Mouse (Mus musculus) cerebellum, postnatal 36 days (tissue): ENCODE data around the gene Rapgef2.
"Not testable (repeated sequence)": the region's sequence is repeated elsewhere in the genome, so short reads cannot be mapped to it uniquely, and the experiment has no call there.

Source experiments
- DNase-seq, 2 experiments: peaks; one replicate each; pipeline ENCODE4 v3.0.0; 2021 to 2022; ENCODE audit warnings: mixed read lengths in 2 of 2

Rapgef2 gene

DNA sequence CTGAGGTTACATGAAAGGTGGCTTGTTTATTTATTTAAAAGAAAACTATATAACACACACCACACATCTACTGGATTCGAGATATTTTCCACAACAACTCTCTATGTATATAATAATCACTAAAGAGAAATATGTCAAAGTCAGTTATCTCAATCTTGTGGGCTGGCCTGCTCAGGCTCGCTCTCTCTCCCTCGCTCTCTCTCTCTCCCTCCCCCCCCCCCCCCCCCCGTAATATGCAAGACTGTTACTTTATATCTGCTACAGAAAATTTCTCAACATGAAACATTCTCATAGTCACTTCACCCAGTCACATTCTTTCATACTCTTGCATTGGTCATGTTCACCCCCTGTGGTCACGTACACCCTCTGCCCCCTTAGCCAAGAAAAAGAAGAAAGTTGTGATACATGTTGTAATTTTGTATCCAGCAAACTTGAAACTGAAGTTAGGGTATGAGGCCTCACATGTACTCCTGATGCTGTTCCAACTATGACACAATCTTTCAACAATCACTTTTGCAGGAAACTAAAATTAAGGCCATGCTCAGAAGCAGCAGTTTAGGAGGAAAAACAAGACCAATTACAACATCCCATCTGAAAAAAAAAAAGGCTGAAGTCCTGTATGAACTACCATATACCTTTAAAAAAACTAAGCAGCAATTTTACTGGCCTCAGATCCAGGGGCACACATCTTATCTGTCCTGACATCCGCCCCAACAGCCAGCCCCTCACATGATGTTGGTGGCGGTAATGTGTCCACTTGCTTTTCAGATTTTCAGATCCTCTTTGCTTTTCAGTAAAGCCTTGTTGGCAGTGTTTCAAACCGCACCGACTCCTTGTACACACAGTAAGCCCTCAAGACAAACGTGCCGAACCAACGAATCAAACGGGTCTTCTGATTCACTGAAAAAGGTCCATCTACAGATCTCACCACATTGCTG lies 52.6 kb downstream of the Rapgef2 start:
- no peak for DNase-seq

DNA sequence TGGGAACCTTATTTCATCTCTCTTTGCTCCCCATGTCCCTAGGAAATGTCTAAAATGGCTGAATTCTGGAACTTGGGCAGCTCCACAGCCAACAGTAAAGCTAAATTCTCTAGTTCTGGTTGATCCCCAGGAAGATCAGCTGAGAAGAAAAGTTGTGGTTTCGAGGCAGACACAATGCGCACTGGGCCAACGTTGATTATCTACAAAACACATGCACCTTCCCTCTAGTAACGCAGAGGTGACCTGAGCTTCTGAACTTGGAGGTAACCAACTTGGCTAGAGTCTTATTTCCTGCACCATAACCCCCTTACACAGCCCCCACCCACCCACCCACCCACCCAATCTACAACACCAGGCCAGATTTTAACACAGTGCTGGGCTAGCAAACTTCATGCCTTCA lies 55.6 kb downstream of the Rapgef2 start:
- no peak for DNase-seq

DNA sequence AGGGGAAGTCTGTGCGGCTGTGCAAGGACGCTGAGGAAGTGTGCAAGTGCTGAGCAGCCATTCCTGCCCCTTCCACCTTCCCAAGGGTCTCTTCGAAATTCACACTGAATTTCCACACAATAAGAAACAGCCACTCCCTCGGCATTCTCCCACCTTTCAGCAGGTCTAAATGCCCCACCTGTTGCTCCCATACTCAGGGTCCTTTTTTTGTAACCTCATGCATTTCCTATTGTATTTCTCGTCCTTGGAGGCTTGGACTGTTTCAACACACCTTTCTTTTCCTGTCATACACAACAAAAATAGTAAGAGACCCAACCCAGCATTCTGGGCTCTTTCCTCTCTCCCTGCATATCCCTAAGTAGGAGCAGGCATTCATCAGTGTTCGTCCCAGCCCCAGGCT lies 56.8 kb downstream of the Rapgef2 start:
- no peak for DNase-seq

DNA sequence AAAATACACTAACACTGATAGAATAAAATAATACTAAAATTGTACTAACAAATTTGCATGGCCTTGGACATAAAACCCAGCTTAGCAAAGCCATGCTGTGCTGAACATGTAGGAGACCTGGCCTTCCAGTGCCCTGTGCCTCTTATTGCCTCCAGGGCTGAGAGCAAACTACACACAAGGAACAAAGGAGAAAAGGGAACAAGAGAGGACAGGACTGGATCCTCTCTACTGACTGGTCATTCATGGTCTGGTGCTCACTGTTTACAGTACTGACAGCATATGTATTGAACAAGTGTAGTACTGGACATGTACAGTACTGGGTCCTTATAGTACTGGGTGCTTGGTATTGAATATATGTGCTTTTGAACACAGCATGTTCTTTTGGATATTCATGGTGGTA lies 58.0 kb downstream of the Rapgef2 start:
- no peak for DNase-seq

DNA sequence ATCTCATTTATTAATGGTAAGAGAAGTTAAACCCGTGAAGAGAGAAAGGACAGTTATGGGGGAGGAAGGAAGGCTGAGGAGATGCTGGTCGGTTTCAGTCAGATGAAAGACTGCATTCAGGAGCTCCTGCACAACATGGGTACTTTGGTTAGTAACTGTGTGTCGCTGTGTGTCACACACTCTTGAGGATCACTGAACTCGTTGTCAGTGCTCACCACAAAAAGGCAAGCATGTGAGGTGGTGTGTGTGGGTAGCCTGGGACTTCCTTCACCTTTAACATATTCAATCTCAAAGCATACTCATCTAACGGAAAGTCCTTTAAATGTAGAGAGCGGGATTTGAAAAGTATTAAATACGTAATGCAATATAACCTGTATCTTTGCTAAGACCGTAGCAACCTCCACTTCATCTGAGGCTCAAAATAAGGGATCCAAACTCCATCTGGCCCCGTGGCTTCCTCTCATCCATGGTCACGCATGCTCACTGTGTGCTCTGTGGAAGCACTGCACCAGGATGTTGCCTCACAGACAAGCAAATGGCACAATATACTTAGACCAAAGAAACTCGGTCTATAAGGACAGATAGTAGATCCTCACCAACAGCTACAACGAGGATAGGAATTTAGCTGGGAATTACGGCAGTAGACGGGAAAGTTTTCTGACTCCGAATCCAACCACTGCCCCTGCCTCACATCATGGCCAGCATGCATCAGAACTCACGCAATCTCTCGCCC lies 58.8 kb downstream of the Rapgef2 start:
- DNase-seq: no peak

DNA sequence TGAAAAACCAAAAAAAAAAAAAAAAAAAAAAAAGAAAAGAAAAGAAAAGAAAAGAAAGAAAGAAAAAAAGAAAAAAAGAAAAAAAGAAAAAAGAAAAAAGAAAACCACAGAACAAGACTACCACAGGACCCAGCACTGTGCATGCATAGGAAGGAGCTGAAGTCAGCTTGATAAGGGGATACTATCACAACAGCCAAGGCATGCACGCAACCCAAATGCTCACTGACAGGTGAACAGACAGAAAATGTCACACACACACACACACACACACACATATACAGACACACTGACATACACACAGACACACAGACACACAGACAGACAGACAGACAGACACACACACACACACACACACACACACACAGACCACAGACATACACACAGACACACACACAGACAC lies 59.5 kb downstream of the Rapgef2 start:
- DNase-seq: not testable (repeated sequence)

DNA sequence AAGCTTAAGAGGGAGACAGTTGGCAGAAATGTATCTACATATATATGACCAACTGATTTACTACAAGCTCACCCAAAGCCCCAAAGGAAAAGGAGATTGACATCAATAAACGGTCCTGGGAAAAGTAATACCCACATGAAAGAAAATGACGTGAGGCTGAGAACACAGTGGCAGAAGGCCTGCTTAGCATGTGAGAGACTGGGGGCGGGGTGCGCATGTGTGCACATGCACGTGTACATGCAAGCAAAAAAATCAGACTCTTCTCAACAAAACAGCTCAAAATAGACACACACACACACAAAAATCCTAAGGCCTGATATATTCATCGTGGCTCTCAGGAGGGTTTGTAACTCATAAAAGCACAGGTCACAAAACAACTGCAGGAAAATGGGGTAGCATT lies 60.4 kb downstream of the Rapgef2 start:
- no peak for DNase-seq

DNA sequence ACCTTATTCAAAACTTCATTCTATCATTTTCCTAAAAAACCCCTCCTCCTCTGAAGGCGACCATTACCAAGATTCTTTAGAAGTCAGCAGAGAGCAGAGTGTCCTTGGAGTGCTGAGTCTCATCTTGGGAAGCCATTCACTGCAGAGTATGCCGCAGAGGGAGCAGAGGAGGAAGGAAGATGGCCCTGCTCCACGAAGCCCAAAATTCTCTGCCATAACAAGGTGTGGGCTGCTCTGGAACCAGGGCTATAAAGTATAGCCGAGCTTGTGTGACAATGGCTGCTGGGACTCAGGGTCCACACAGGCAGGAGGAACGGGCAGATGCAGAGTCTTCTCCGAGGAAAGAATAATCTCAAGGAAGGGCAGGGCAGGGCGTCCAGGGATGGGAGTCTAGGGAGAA lies 62.0 kb downstream of the Rapgef2 start:
- DNase-seq: no peak

GRCm38 (mm10) chr3:79223281-79223680 lies 63.0 kb downstream of the Rapgef2 start:
- no peak for DNase-seq

GRCm38 (mm10) chr3:79222192-79222960 lies 63.9 kb downstream of the Rapgef2 start:
- DNase-seq: no peak

DNA sequence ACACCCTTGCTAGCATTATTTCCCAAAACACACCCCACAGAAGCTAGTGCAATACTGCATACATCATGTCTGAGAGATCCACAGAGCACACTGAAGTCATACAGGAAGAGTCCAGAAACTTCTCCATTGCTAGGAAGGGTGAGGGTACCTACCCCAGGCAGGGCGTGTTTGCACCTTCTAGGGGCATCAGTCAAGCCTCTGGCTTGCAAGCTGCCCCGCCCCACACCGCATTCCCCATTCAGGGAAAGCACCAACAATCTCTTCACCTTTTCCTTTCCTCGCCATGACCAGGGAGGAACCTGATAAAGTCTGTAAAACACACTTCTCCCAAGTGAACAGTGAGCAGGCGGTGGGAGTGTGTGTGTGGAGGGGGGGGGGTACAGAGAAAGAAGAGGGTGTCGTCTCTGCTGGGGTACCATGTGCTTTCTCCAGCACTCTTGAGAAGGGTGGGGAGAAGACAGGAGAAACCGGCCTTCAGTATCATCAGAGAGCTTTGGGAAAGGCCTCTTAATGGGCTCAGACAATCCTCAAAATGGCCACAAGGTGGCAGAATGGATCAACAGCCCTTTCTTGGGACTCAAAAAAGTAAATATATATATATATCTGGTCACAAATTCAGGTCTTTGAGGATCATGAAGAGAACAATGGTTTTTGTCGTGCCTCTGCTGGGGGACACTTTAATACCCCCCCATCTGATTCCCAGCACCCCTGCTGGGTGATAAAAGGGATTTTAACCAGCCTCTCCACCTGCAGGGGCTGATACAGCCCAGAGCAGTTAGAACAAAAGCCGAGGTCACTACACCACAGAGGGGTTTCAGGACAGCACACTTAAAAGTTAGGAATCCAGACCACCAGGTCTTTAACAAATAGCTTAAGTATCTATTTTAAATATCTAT lies 64.8 kb downstream of the Rapgef2 start:
- DNase-seq: peak; percentile 71 to 80

- no peak for DNase-seq
Observed at GRCm38 (mm10) chr3:79219144-79219930, 67.0 kb downstream of the Rapgef2 start.

DNA sequence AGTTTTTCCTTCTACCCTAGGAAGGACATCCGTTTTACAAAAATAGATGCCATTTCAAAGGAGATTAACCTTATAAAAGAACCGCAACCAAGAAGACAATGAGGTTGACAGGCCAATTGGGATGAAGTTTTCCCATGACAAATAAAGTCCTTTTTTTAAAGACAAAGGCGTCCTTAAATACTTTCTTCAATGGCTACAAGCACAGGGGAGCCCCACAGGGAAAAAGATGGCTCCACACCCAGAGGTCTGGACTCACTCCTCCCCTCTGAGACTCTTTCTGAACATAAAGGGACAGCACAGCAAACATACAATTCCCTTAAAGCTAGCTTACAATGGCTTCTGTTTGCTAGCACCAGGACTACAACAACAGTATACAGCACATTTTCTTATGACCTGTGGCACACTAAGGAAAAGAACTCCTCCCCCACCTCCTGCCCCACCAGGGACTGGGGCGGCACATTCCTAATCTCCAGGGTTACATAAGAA lies 67.7 kb downstream of the Rapgef2 start:
- DNase-seq: no peak

GRCm38 (mm10) chr3:79210243-79210642 lies 76.1 kb downstream of the Rapgef2 start:
- DNase-seq: no peak

DNA sequence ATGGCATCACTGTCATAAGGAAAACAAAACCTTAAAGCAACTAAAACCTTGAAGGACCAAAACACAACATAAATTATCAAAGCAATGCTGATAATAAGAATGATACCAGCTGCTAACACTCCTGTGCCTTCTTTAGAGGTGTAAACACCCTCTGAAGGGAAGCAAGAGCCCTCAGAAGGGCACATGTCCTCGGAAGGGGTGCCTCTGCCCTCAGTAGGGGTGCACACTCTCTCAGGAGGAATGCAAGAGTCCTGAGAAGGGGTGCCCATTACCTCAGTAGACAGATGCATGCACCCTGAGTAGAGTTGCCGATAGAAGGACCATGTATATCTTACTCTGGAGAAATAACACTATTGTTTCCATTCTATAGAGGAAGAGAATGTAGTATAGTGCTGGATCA lies 79.1 kb downstream of the Rapgef2 start:
- DNase-seq: no peak

DNA sequence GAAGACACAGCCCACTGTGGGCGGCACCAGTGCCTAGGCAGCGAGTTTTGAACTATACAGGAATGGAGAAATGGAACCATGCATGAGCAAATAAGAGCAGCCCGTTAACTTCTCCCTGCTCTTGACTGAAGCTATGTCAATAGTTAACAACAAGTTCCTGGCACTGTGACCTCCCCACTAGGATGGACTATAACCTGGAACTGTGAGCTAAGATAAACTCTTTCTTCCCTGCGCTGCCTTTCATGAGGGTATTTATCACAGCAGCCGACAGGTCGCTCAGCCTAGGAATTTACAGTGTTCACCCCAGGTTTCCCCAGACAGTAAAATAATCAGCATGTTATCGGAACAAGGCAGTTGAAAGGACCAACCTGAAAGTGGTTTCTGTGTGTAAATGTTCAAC lies 79.8 kb downstream of the Rapgef2 start:
- no peak for DNase-seq

DNA sequence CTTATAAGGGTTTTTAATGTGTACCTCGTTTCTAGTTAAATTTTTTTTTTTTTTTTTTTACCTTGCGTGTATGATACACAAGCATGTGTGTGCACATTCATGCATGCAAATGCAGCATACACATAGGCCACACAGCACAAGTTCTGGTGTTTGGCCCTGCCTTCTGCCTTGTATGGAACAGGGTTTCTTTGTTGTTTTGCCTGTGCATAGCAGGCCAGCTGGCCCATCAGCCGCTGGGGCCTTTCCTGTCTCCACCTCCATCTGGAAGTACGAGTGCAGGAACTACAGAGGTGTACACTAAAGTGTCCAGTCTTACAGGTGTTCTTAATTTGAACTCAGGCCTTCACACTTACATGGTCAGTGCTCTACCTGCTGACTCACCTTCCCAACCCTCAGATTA lies 80.3 kb downstream of the Rapgef2 start:
- no peak for DNase-seq

GRCm38 (mm10) chr3:79205112-79205511 lies 81.2 kb downstream of the Rapgef2 start:
- DNase-seq: no peak

DNA sequence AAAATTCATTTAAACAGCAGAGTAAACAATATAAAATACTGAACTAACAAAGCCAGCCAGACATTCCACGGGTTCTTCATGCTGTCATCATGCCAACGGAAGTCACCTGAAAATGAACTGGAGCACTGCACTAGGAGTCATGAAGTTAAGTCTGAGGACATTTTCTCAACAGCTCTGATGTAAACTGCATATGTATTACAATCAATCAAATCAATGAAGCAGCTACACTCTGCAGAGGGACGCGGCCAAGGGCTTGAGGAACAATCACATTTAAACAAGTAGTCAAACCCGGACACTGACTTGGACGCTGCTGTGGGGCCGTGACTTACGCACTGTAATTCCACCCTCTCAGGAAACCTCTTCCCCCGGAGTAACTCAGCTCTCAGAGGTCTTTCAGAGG lies 82.1 kb downstream of the Rapgef2 start:
- no peak for DNase-seq

- no peak for DNase-seq
Observed at GRCm38 (mm10) chr3:79203821-79204220, 82.5 kb downstream of the Rapgef2 start.

GRCm38 (mm10) chr3:79203178-79203577 lies 83.1 kb downstream of the Rapgef2 start:
- peak; percentile 49 to 55 for DNase-seq
